Mouse (Mus musculus): ENCODE measurements around the gene Atpif1.
"Not testable (repeated sequence)": the region's sequence is repeated elsewhere in the genome, so short reads cannot be mapped to it uniquely, and the experiment has no call there.

Atpif1 gene

DNA sequence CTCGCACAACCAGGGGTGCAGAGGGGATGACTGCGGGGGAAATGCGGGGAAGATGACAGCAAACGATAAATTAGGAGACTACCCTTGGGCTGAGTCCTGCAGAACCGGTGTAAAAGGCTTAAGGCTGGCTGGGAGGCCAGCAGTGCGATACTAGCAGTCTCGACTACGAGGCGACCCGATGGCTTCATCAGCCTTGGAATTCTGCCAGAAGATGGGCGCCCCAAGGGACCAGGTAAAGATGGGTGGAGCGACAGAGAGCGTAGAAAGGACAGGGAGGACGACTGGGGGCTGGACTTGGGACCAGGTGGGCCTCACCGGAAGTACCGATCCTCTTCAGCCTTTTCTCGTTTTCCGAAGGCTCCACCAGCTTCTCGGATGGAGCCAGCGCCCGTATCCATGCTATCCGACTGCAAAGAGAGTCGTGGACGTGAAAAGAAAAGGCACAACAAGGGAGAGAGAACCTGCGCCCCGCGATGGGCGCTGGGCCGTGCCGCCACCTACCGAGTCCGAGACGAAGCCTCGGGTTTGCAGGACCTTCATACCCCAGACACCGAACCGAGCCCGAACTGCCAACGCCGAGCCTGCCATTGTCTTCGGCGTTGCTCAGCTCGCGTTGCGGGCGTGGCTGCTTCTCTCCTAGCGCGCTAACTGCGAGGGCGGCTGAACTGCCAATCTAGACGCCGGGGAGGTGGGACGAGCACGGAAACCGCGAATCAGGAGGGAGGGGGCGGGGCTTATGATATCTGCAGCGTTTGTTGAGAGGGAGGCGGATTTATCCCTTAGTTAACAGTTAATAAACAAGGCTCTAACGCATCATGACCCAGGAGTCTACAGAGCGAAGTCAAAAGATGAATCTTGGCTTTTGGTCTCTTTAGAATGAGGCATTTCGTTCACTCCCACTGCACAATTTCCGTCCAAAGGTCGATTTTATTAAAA lies at the start of gene Atpif1:
Gene Atpif1, minus strand, starts transcription at position 679 of the 936 bp plus-strand sequence.
- peak; percentile 91 for DNase-seq (ENCODE audit: low read depth, low spot score)

DNA sequence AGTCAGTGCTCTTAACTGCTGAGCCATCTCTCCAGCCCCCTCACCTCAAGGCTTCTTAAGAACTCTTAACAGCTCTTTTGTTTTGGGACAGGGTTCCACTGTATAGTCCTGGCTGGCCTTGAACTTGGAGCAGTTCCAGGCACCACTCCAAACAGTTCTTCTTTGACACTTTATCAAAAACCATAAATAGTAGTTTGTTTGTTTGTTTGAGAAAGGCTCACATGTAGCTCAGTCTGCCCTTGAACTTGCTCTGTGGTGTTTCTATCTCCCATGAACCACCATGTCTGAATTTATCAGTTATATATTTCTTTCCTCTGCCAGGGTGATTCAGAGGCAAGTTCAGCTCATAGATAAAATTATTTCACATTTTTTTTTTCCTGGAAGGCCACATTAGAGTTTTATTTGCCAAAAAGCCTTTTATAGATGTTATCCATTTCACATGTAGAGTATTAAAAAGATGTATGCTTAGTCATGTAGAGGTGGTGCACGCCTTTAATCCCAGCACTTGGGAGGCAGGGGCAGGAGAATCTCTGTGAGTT lies 41.4 kb upstream of the Atpif1 start:
- no peak for DNase-seq (ENCODE audit: low read depth, low spot score)

- no peak for DNase-seq (ENCODE audit: low read depth, low spot score)
Measured at GRCm38 (mm10) chr4:132573327-132573726, 39.9 kb upstream of the Atpif1 start.

- no peak for DNase-seq (ENCODE audit: low read depth, low spot score)
Measured at GRCm38 (mm10) chr4:132571190-132571589, 37.7 kb upstream of the Atpif1 start.

GRCm38 (mm10) chr4:132569115-132569514 lies 35.7 kb upstream of the Atpif1 start:
- DNase-seq (ENCODE audit: low read depth, low spot score) = no peak

DNA sequence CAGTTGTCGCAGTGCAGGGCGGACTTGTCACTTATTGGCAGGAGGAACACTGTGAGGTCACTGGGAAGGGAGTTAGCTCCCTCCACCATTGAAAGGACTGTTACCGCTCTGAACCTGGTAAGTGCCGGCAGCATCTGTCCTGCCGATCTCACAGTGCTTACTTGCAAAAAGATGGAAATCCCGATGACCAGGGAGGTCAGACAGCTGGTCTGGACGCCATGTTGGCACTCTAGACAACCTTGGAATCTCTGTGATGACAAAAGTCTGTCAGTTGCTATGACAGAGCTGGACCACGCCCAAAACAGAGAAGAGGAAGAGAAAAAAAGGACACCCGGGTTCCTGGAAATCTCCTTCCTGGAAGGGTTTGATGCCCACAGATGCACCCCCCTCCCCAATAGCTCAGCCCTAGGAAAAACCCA lies 33.9 kb upstream of the Atpif1 start:
- DNase-seq (ENCODE audit: low read depth, low spot score) = no peak

DNA sequence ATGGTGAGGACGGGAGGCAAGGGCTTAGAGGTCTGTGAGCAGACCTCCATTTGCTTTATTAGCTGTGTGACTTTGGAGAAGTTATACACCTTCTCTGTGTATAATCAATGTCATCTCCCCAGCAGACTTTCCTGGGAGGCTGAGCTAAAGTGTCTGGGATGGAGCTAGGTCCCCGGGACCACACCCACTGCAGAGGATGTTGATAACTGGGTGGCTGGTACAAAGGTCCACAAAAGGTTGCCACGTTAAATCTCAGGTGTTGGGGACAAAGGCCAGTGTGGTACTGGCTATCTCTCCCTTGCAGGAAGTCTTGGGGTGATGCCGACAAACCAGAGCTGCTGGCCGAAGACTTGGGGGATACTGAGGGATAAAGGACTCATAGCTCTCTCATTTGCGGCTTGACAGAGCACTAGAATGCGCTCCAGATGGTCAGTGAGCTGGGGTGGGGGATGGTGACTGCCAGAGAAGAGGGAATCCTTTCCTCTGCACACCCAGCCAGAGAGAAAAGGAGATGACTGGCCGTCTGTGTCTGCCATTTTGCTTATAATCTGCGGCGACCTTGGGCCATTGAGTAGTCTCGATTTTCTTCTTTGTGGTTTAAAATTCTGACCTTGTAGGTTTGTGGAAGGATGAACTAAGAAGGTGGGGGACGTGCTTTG lies 31.8 kb upstream of the Atpif1 start:
- DNase-seq (ENCODE audit: low read depth, low spot score) = no peak

DNA sequence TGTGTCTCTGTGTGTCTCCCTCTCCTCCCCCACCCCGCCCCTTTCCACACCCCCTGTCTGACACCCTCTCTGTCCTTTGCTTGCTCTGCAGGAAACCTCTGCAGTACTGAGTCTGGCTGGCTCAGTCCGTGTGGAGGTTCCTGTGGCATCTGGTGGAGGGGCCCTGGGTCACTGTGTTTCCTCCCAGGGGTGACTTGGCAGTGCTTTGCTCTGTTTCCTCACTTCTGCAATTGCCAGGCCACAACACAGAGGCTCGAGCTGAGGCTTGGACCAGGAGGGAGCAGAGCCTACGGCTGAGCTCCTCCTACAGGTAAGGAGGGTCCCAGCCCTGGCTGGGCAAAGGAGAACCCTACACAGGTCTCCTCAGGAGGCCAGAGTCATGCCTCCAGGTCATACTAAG lies 30.5 kb upstream of the Atpif1 start, which contains the start of gene Ptafr:
Gene Ptafr, plus strand, starts transcription at position 103 of the 400 bp plus-strand sequence.
- no peak for DNase-seq (ENCODE audit: low read depth, low spot score)

DNA sequence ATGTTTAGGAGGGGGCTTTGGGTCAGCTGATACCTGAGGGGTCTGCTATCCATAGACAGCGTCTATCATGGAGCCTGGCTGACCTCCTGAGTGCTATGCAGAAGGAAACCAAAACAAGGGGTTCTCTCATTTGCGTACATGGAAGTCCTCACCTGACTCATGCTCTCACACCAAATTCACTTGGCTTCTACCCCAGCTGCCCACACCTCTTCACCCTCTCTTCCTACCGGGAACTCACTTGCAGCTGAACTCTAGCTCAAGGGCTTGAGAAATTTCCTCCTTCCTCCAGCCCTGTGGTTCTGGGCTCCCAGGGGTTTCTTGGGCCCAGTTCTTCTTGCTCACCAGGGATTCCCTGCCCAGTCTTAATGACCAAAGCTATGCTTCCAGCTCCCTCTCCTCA lies 29.8 kb upstream of the Atpif1 start:
- no peak for DNase-seq (ENCODE audit: low read depth, low spot score)

DNA sequence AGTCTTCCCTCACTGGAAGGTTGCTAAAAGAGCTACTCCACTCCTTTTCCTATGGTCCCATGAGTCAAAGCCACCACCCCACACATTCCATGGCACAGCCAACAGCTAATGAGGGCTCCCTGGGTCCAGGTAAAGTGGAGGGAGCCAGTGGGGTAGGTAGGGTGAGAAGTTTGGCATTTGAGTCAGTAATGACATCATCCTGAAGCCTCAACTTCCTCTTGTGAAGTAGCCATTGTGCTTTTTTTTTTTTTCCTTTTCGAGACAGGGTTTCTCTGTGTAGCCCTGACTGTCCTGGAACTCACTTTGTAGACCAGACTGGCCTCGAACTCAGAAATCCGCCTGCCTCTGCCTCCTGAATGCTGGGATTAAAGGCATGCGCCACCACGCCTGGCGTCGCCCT lies 22.1 kb upstream of the Atpif1 start:
- not testable (repeated sequence) for DNase-seq (ENCODE audit: low read depth, low spot score)

DNA sequence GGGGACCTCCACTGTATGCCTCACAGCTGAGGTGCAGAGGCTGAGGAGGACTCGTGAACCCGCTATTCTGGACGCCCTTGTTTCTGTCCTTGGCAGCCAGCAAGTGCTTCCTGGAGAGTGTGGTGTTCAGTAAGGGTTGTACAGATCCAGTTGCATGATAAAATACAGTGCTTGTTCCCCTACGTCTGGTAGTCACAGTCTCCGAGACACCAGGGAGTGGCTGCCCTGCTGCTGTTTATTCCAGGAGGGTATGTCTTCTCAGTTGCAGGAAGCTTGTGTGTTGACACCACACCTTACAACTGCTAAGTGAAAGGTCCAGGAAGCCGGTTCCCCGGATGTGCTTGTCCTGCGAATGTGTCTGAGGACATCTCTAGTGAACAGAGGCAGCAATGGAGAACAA lies 21.2 kb upstream of the Atpif1 start:
- no peak for DNase-seq (ENCODE audit: low read depth, low spot score)

- DNase-seq (ENCODE audit: low read depth, low spot score) = no peak
Measured at GRCm38 (mm10) chr4:132554221-132554620, 20.8 kb upstream of the Atpif1 start.

- DNase-seq (ENCODE audit: low read depth, low spot score) = no peak
Measured at GRCm38 (mm10) chr4:132545851-132546250, 12.4 kb upstream of the Atpif1 start.

GRCm38 (mm10) chr4:132542724-132543123 lies 9.3 kb upstream of the Atpif1 start:
- no peak for DNase-seq (ENCODE audit: low read depth, low spot score)

GRCm38 (mm10) chr4:132541413-132541812 lies 8.0 kb upstream of the Atpif1 start:
- DNase-seq (ENCODE audit: low read depth, low spot score) = no peak

DNA sequence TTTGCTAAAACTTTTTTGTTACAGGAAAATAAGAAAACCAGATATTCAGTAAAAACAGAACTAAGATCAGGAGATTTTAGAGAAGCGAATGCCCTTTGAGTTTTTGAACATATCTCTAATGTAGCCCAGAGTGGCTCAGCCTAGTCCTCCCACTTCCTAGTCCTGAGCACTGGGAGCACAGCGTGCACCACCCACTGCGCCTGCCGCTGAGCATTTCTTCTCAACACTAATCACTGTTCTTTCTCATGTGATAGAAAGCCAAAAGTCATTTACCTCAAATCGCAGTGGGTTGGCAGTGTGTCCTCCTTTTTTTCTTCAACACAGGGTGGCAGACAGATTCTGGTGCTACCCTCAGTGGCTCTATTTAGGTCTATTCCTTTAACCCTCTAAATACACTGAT lies 6.0 kb upstream of the Atpif1 start:
- no peak for DNase-seq (ENCODE audit: low read depth, low spot score)

GRCm38 (mm10) chr4:132535406-132536121 lies 2.1 kb upstream of the Atpif1 start, which contains the start of gene Dnajc8:
Dnajc8 (plus strand) TSS chr4:132535550.
- peak; percentile 88 for DNase-seq (ENCODE audit: low read depth, low spot score)

DNA sequence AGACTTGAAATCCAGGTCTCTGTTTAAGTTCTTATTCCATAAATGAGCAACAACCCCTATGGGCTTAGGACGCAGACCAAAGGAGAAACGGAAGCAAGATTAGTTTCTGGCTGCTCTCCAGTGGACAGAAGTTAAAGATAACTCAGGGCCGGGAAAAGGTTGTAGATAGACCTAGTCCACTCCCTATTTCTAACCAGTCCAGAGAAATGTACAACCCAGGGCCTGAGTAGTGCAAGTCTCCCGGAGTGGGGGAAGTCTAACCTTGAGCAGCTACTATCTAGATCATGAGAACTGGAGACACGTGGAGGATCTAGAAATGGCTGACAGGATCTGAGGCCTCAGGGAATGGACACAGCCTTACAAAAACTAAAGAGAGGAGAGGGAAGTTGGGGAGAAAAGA lies 963 bp downstream of the Atpif1 start:
- no peak for DNase-seq (ENCODE audit: low read depth, low spot score)

GRCm38 (mm10) chr4:132530033-132530804 lies 3.2 kb downstream of the Atpif1 start:
- DNase-seq (ENCODE audit: low read depth, low spot score) = no peak

DNA sequence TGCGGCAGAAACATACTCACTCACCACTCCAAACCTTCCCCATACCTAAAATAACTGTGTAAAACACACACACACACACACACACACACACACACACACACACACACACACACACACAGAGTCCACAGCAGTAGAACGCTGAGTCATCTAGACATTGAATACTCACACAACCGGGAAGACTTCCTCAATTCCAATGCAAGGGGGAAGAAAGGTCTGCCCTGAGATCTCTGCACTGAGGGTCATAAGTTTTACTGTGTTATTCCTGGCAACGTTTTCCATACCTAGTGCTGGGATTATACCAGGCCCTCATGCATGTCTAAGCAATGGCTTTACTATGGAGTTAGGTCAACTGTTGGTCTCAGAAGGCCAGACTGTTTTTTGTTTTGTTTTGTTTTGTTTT lies 4.1 kb downstream of the Atpif1 start:
- DNase-seq (ENCODE audit: low read depth, low spot score) = no peak

DNA sequence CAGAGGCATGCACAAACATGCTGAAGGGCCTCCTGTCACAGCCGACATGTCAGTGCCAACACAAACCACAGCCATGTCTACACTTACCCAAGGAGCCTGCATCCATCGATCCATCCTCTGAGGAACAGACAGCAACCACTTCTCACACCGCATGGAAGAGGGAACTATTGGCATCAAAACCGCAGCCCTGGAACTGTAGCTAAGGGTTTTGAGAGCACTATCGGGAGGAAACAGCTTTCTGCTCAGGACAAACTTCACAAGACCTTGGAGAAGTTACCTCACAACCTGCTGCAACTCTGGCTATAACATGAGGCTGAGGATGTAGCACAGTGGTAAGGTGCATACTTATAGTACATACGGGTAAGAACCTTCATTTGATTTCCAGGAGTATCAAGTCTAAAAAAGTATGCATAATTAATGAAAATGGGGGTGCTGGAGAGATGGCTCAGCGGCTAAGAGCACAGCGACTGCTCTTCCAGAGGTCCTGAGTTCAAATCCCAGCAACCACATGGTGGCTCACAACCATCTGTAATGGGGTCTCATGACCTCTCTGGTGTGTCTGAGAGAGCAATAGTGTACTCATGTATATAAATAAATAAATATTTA lies 5.4 kb downstream of the Atpif1 start:
- no peak for DNase-seq (ENCODE audit: low read depth, low spot score)

Measured in brain, embryonic 18.5 days (tissue).